Mouse (Mus musculus) myocyte (in vitro differentiated cells): Measurements from ENCODE around the gene Phb2.

ENCODE experiments used
- CEBPB ChIP-seq: IDR thresholded peaks from 2 replicates; pipeline ENCODE4 v1.6.1; 2011; ENCODE audit warnings: mild to moderate bottlenecking, moderate library complexity; ENCODE audit not compliant: poor library complexity, insufficient read depth, severe bottlenecking
- E2F4 ChIP-seq: IDR thresholded peaks from one replicate; pipeline ENCODE4 v1.6.1; 2011; ENCODE audit warnings: mild to moderate bottlenecking, control low read depth, moderate library complexity; ENCODE audit not compliant: insufficient read depth
- MAX ChIP-seq: IDR thresholded peaks from one replicate; pipeline ENCODE4 v1.6.1; 2011; ENCODE audit warnings: low read depth, mild to moderate bottlenecking, control low read depth
- POLR2A ChIP-seq: IDR thresholded peaks from one replicate; pipeline ENCODE4 v1.6.1; 2011; ENCODE audit warnings: low read depth, mild to moderate bottlenecking, control low read depth, moderate library complexity; ENCODE audit not compliant: insufficient read length
- POLR2AphosphoS2 ChIP-seq: IDR thresholded peaks from one replicate; pipeline ENCODE4 v1.6.1; 2011; ENCODE audit warnings: low read depth, control low read depth; ENCODE audit not compliant: insufficient read length
- TCF12 ChIP-seq: IDR thresholded peaks from one replicate; pipeline ENCODE4 v1.6.1; 2011; ENCODE audit warnings: mild to moderate bottlenecking, control low read depth; ENCODE audit not compliant: poor library complexity, insufficient read depth, severe bottlenecking
- USF1 ChIP-seq: IDR thresholded peaks from one replicate; pipeline ENCODE4 v1.6.1; 2011; ENCODE audit warnings: low read depth, mild to moderate bottlenecking, control low read depth, moderate library complexity

- no peak for TF ChIP-seq POLR2A
- TF ChIP-seq POLR2AphosphoS2: no peak
- no peak for TF ChIP-seq TCF12
- no peak for TF ChIP-seq USF1
- no peak for TF ChIP-seq MAX
- TF ChIP-seq CEBPB: no peak
- no peak for TF ChIP-seq E2F4
These were observed 8.3 kb upstream of the Phb2 start for GRCm38 (mm10) chr6:124703789-124704188.
